Mouse (Mus musculus) adrenal gland, adult 2 months (tissue): ENCODE data around the gene Gm5861. TPM values are rescaled to one million over a fixed set of nuclear protein-coding genes. Genes with fewer than 3 reads are reported as not detected.
"Not testable (repeated sequence)": the region's sequence is repeated elsewhere in the genome, so short reads cannot be mapped to it uniquely, and the experiment has no call there.

ENCODE experiments used
- DNase-seq: peaks from one replicate; pipeline ENCODE4 v3.0.0; 2021
- long read RNA-seq: library from polyadenylated mRNA; stranded (forward); transcript quantifications from one replicate; pipeline ENCODE4 v2.0.0, GENCODE M21; 2021
- polyA plus RNA-seq: library from polyadenylated mRNA; depleted of rRNA; stranded (reverse); fragments of >200 nt; gene quantifications from 2 replicates; pipeline ENCODE4 v1.2.3, GENCODE M21; 2012; rRNA removed
- total RNA-seq, 2 experiments: library from RNA; stranded (reverse); gene quantifications; 2 replicates each; pipeline ENCODE4 v1.2.3; 2021

Gene Gm5861
- total RNA-seq (not detected), polyA plus RNA-seq (not detected in 2 replicates)
- long read RNA-seq: 0 reads

GRCm38 (mm10) chr5:11182772-11183171 lies at the start of gene Gm5861:
Gene Gm5861, plus strand, starts transcription at chr5:11183072.
- not testable (repeated sequence) for DNase-seq

GRCm38 (mm10) chr5:11138031-11138430 lies 44.8 kb upstream of the Gm5861 start:
- not testable (repeated sequence) for DNase-seq

Other genes with a start within 250 kb of the Gm5861 start
- not detected for gene Gm8871, start 235.3 kb upstream of the Gm5861 start, total RNA-seq
- not detected in 2 replicates for gene Gm8871, start 235.3 kb upstream of the Gm5861 start, polyA plus RNA-seq
- gene Gm8857, start 235.3 kb upstream of the Gm5861 start, total RNA-seq: not detected
- not detected in 2 replicates for gene Gm8857, start 235.3 kb upstream of the Gm5861 start, polyA plus RNA-seq
- not detected for gene Gm8879, start 55.4 kb upstream of the Gm5861 start, total RNA-seq
- gene Gm8879, start 55.4 kb upstream of the Gm5861 start, polyA plus RNA-seq: not detected in 2 replicates
- gene Gm8890, start 73.0 kb downstream of the Gm5861 start, total RNA-seq: not detected
- gene Gm8890, start 73.0 kb downstream of the Gm5861 start, polyA plus RNA-seq: not detected in 2 replicates
- not detected for gene Speer1, start 158.4 kb downstream of the Gm5861 start, total RNA-seq
- not detected in 2 replicates for gene Speer1, start 158.4 kb downstream of the Gm5861 start, polyA plus RNA-seq
- gene Gm8897, start 233.3 kb downstream of the Gm5861 start, total RNA-seq: not detected
- gene Gm8897, start 233.3 kb downstream of the Gm5861 start, polyA plus RNA-seq: not detected in 2 replicates